Mouse (Mus musculus) midbrain, embryonic 10.5 days (tissue): ENCODE measurements at regions not wholly inside any gene's neighbourhood (a gene's known extent, or its start where the extent isn't known, plus 50 kb on each side); places are given as distances from the start of the nearest gene placed in this dataset. TPM values are rescaled to one million over a fixed set of nuclear protein-coding genes. Genes with fewer than 3 reads are reported as not detected.

ENCODE experiments used
- DNase-seq: peaks from one replicate; pipeline ENCODE4 v3.0.0-alpha.2; 2017; ENCODE audit warnings: low spot score
- H3K27ac ChIP-seq: fragments of 300-500 bp; sonication (generic); replicated peaks from 2 replicates; pipeline ENCODE4 v1.5.1; 2016; ENCODE audit warnings: mild to moderate bottlenecking
- H3K27me3 ChIP-seq: fragments of 300-500 bp; sonication (generic); 2 replicates; pipeline ENCODE4 v1.6.1; 2016; ENCODE audit warnings: low read depth, mild to moderate bottlenecking; ENCODE audit not compliant: poor library complexity, severe bottlenecking
- H3K36me3 ChIP-seq: fragments of 300-500 bp; sonication (generic); 2 replicates; pipeline ENCODE4 v1.6.1; 2016; ENCODE audit warnings: mild to moderate bottlenecking, moderate library complexity
- H3K4me1 ChIP-seq: fragments of 300-500 bp; sonication (generic); 2 replicates; pipeline ENCODE4 v1.6.1; 2016
- H3K4me3 ChIP-seq: fragments of 300-500 bp; sonication (generic); 2 replicates; pipeline ENCODE4 v1.5.1; 2016; ENCODE audit warnings: mild to moderate bottlenecking, moderate library complexity
- H3K9me3 ChIP-seq: fragments of 300-500 bp; sonication (generic); replicated peaks from 2 replicates; pipeline ENCODE4 v1.6.1; 2016; ENCODE audit warnings: mild to moderate bottlenecking
- WGBS: fragments of 180-500 bp; shearing (Covaris S2); methylation state at CpG from one replicate; pipeline ENCODE4 v1.1.7; 2016; 5-methylcytosine and 5-hydroxymethylcytosine counted together
- microRNA-seq: library from miRNA; unstranded; fragments of <30 nt; microRNA quantifications from one replicate; pipeline ENCODE4, GENCODE M21; 2017

- H3K27ac ChIP-seq, result peak overlapping the region; percentile 71
These were observed 1288.0 kb upstream of the Map3k7 start for GRCm38 (mm10) chr4:30675911-30676310.

GRCm38 (mm10) chr4:30677056-30677455 is 1286.8 kb upstream of the Map3k7 start:
- Histone ChIP-seq H3K4me1 (peaks cover 20% of the 10 kb centered on the region), H3K27me3 (no peaks in the 10 kb centered on the region), H3K27ac (peak overlapping the region; percentile 71), H3K4me3 (no peak overlapping the region), H3K36me3 (no peaks in the 10 kb centered on the region), H3K9me3 (no peaks in the 10 kb centered on the region)
- WGBS, result 8% methylated on average over 2 of the region's 2 CpGs
- DNase-seq, result peak; percentile 57

More at GRCm38 (mm10) chr4:30675911-30676310, 1288.0 kb upstream of the Map3k7 start:
- H3K4me3 ChIP-seq, result no peak overlapping the region
- 49% methylated on average over 3 of the region's 3 CpGs for WGBS
- DNase-seq, result no peak
- H3K4me1 ChIP-seq, result peaks cover 20% of the 10 kb centered on the region
- H3K36me3 ChIP-seq, result no peaks in the 10 kb centered on the region
- no peaks in the 10 kb centered on the region for H3K27me3 ChIP-seq
- no peaks in the 10 kb centered on the region for H3K9me3 ChIP-seq

GRCm38 (mm10) chr4:30682394-30682793 is 1281.5 kb upstream of the Map3k7 start:
- Histone ChIP-seq H3K27me3 (no peaks in the 10 kb centered on the region), H3K9me3 (no peaks in the 10 kb centered on the region), H3K4me3 (no peak overlapping the region), H3K4me1 (peaks cover 1% of the 10 kb centered on the region), H3K27ac (no peak overlapping the region), H3K36me3 (no peaks in the 10 kb centered on the region)
- no peak for DNase-seq
- 84% methylated on average over 6 of the region's 6 CpGs for WGBS

GRCm38 (mm10) chr4:30713378-30714001 is 1250.4 kb upstream of the Map3k7 start:
- no peak for DNase-seq
- H3K4me1 ChIP-seq, result no peaks in the 10 kb centered on the region
- H3K27ac ChIP-seq, result no peak overlapping the region
- H3K4me3 ChIP-seq, result no peak overlapping the region
- H3K9me3 ChIP-seq, result no peaks in the 10 kb centered on the region
- H3K36me3 ChIP-seq, result no peaks in the 10 kb centered on the region
- 71% methylated on average over 3 of the region's 3 CpGs for WGBS
- no peaks in the 10 kb centered on the region for H3K27me3 ChIP-seq

Small RNA genes lying in the stretch of these regions (microRNA-seq; reads per million reads assigned to microRNA genes)
- not detected for gene Gm22831
